Mouse (Mus musculus) hindbrain, embryonic 16.5 days (tissue): ENCODE measurements around the gene B430306N03Rik. TPM values are rescaled to one million over a fixed set of nuclear protein-coding genes. Genes with fewer than 3 reads are reported as not detected.

Experiments used
- ATAC-seq: fragments of 200-750 bp; cut with Nextera tagmentation; 2 replicates; pipeline ENCODE4 v1.8.0; 2017; ENCODE audit warnings: moderate TSS enrichment, moderate library complexity
- H3K27ac ChIP-seq: fragments of 300-500 bp; sonication (generic); 2 replicates; pipeline ENCODE4 v1.5.1; 2014; ENCODE audit warnings: low read depth, mild to moderate bottlenecking, control low read depth, low read length, moderate library complexity
- H3K27me3 ChIP-seq: fragments of 300-500 bp; sonication (generic); replicated peaks from 2 replicates; pipeline ENCODE4 v1.6.1; 2014; ENCODE audit warnings: low read length; ENCODE audit not compliant: control insufficient read depth, insufficient read depth
- H3K36me3 ChIP-seq: fragments of 300-500 bp; sonication (generic); 2 replicates; pipeline ENCODE4 v1.6.1; 2014; ENCODE audit warnings: mild to moderate bottlenecking, low read length, moderate library complexity, mixed read lengths; ENCODE audit not compliant: control insufficient read depth, insufficient read depth
- H3K4me1 ChIP-seq: fragments of 300-500 bp; sonication (generic); 2 replicates; pipeline ENCODE4 v1.6.1; 2014; ENCODE audit warnings: low read depth, low read length; ENCODE audit not compliant: control insufficient read depth, insufficient read depth
- H3K4me2 ChIP-seq: fragments of 300-500 bp; sonication (generic); 2 replicates; pipeline ENCODE4 v1.6.1; 2014; ENCODE audit warnings: mild to moderate bottlenecking, low read length, control low read depth, moderate library complexity
- H3K4me3 ChIP-seq: fragments of 300-500 bp; sonication (generic); 2 replicates; pipeline ENCODE4 v1.5.1; 2014; ENCODE audit warnings: mild to moderate bottlenecking, low read length, control low read depth, moderate library complexity
- H3K9ac ChIP-seq: fragments of 300-500 bp; sonication (generic); 2 replicates; pipeline ENCODE4 v1.6.1; 2014; ENCODE audit warnings: low read depth, mild to moderate bottlenecking, control low read depth, low read length, moderate library complexity
- H3K9me3 ChIP-seq: fragments of 300-500 bp; sonication (generic); 2 replicates; pipeline ENCODE4 v1.6.1; 2014; ENCODE audit warnings: mild to moderate bottlenecking, low read length, moderate library complexity; ENCODE audit not compliant: control insufficient read depth
- WGBS: fragments of 180-500 bp; shearing (Covaris S2); extraction: QIAGEN DNeasy Blood & Tissue Kit; methylation state at CpG from one replicate; pipeline ENCODE4 v1.1.7; 2014; 5-methylcytosine and 5-hydroxymethylcytosine counted together
- polyA plus RNA-seq: library from polyadenylated mRNA; unstranded; fragments of >200 nt; fragmentation: Nextera tagmentation; extraction: Ambion mirVana; gene quantifications from 2 replicates; pipeline ENCODE4 v1.2.1, GENCODE M21; 2015

The B430306N03Rik gene
- polyA plus RNA-seq, 1 experiment from 2014 or later: 0.06 TPM

GRCm38 (mm10) chr17:48325638-48326037, 9.7 kb downstream of the B430306N03Rik start:
- Histone ChIP-seq H3K4me1 (no peaks in the 10 kb centered on the region), H3K36me3 (no peaks in the 10 kb centered on the region), H3K9me3 (no peaks in the 10 kb centered on the region), H3K4me3 (no peak overlapping the region), H3K4me2 (no peak overlapping the region), H3K27ac (no peak overlapping the region), H3K27me3 (no peaks in the 10 kb centered on the region), H3K9ac (no peak overlapping the region)
- no peak for ATAC-seq
- 88% methylated on average over 11 of the region's 11 CpGs for WGBS

- Histone ChIP-seq H3K4me3 (no peak overlapping the region), H3K9me3 (no peaks in the 10 kb centered on the region), H3K9ac (no peak overlapping the region), H3K4me2 (no peak overlapping the region), H3K36me3 (no peaks in the 10 kb centered on the region), H3K4me1 (no peaks in the 10 kb centered on the region), H3K27me3 (no peaks in the 10 kb centered on the region), H3K27ac (no peak overlapping the region)
- WGBS: 88% methylated on average over 4 of the region's 4 CpGs
- no peak for ATAC-seq
These were observed 10.7 kb downstream of the B430306N03Rik start for GRCm38 (mm10) chr17:48326656-48327055.

GRCm38 (mm10) chr17:48332524-48332923, 16.6 kb downstream of the B430306N03Rik start:
- ATAC-seq: no peak
- H3K4me3 ChIP-seq: no peak overlapping the region
- no peak overlapping the region for H3K4me2 ChIP-seq
- H3K4me1 ChIP-seq: no peaks in the 10 kb centered on the region
- H3K9ac ChIP-seq: no peak overlapping the region
- WGBS: 93% methylated on average over 2 of the region's 2 CpGs
- H3K27me3 ChIP-seq: no peaks in the 10 kb centered on the region
- H3K27ac ChIP-seq: no peak overlapping the region
- H3K9me3 ChIP-seq: no peaks in the 10 kb centered on the region
- H3K36me3 ChIP-seq: no peaks in the 10 kb centered on the region

GRCm38 (mm10) chr17:48334186-48334585, 18.2 kb downstream of the B430306N03Rik start:
- H3K4me3 ChIP-seq: no peak overlapping the region
- H3K9ac ChIP-seq: no peak overlapping the region
- H3K27ac ChIP-seq: no peak overlapping the region
- no peak for ATAC-seq
- H3K4me1 ChIP-seq: no peaks in the 10 kb centered on the region
- no peaks in the 10 kb centered on the region for H3K36me3 ChIP-seq
- H3K27me3 ChIP-seq: no peaks in the 10 kb centered on the region
- 91% methylated on average over 4 of the region's 4 CpGs for WGBS
- H3K4me2 ChIP-seq: no peak overlapping the region
- no peaks in the 10 kb centered on the region for H3K9me3 ChIP-seq

- 0 out of 2 replicates have a peak, but pooled peaks have one; percentile 40 for ATAC-seq
- 3% methylated on average over 6 of the region's 6 CpGs for WGBS
- Histone ChIP-seq H3K27ac (no peak overlapping the region), H3K4me2 (no peak overlapping the region), H3K9ac (no peak overlapping the region), H3K4me3 (no peak overlapping the region), H3K27me3 (no peaks in the 10 kb centered on the region), H3K36me3 (no peaks in the 10 kb centered on the region), H3K9me3 (no peaks in the 10 kb centered on the region), H3K4me1 (no peaks in the 10 kb centered on the region)
These were observed 20.9 kb downstream of the B430306N03Rik start for GRCm38 (mm10) chr17:48336857-48337256.

- no peak overlapping the region for H3K4me2 ChIP-seq
- H3K9me3 ChIP-seq: no peaks in the 10 kb centered on the region
- H3K36me3 ChIP-seq: no peaks in the 10 kb centered on the region
- ATAC-seq: no peak
- H3K4me3 ChIP-seq: no peak overlapping the region
- no peak overlapping the region for H3K27ac ChIP-seq
- 89% methylated on average over 1 of the region's 1 CpGs for WGBS
- H3K4me1 ChIP-seq: no peaks in the 10 kb centered on the region
- H3K9ac ChIP-seq: no peak overlapping the region
- H3K27me3 ChIP-seq: no peaks in the 10 kb centered on the region
These were observed 24.3 kb downstream of the B430306N03Rik start for GRCm38 (mm10) chr17:48340267-48340666.

- no peaks in the 10 kb centered on the region for H3K9me3 ChIP-seq
- 75% methylated on average over 3 of the region's 3 CpGs for WGBS
- H3K27ac ChIP-seq: no peak overlapping the region
- no peak for ATAC-seq
- H3K36me3 ChIP-seq: no peaks in the 10 kb centered on the region
- no peak overlapping the region for H3K4me2 ChIP-seq
- no peaks in the 10 kb centered on the region for H3K4me1 ChIP-seq
- H3K4me3 ChIP-seq: no peak overlapping the region
- H3K9ac ChIP-seq: no peak overlapping the region
- no peaks in the 10 kb centered on the region for H3K27me3 ChIP-seq
These were observed 26.0 kb downstream of the B430306N03Rik start for GRCm38 (mm10) chr17:48341947-48342346.

- 90% methylated on average over 2 of the region's 2 CpGs for WGBS
- no peaks in the 10 kb centered on the region for H3K27me3 ChIP-seq
- no peak overlapping the region for H3K9ac ChIP-seq
- H3K27ac ChIP-seq: no peak overlapping the region
- no peak for ATAC-seq
- no peaks in the 10 kb centered on the region for H3K4me1 ChIP-seq
- H3K4me3 ChIP-seq: no peak overlapping the region
- no peaks in the 10 kb centered on the region for H3K36me3 ChIP-seq
- no peak overlapping the region for H3K4me2 ChIP-seq
- no peaks in the 10 kb centered on the region for H3K9me3 ChIP-seq
These were observed 27.1 kb downstream of the B430306N03Rik start for GRCm38 (mm10) chr17:48343065-48343464.

- Histone ChIP-seq H3K4me2 (no peak overlapping the region), H3K9ac (no peak overlapping the region), H3K4me1 (no peaks in the 10 kb centered on the region), H3K27me3 (no peaks in the 10 kb centered on the region), H3K27ac (no peak overlapping the region), H3K36me3 (no peaks in the 10 kb centered on the region), H3K9me3 (no peaks in the 10 kb centered on the region), H3K4me3 (no peak overlapping the region)
- no peak for ATAC-seq
- WGBS: 88% methylated on average over 4 of the region's 4 CpGs
These were observed 29.9 kb downstream of the B430306N03Rik start for GRCm38 (mm10) chr17:48345824-48346223.

GRCm38 (mm10) chr17:48346231-48346630, 30.3 kb downstream of the B430306N03Rik start, which contains the start of gene Trem2:
Trem2 (plus strand) TSS chr17:48346401.
- WGBS: 79% methylated on average over 5 of the region's 5 CpGs
- Histone ChIP-seq H3K9me3 (no peaks in the 10 kb centered on the region), H3K36me3 (no peaks in the 10 kb centered on the region), H3K4me1 (no peaks in the 10 kb centered on the region), H3K4me3 (no peak within 1 kb of the TSS), H3K9ac (no peak within 1 kb of the TSS), H3K4me2 (no peak within 1 kb of the TSS), H3K27me3 (no peaks in the 10 kb centered on the region), H3K27ac (no peak within 1 kb of the TSS)
- no peak for ATAC-seq
